Mouse (Mus musculus): Measurements from ENCODE around the gene Grm5.

GRCm38 (mm10) chr7:87635530-87635929, 51.6 kb downstream of the Grm5 start:
- no peak for TF ChIP-seq CTCF (IDR thresholded peaks at IDR 0.05; ENCODE audit: low read depth)
- no peak for TF ChIP-seq EP300 (IDR thresholded peaks at IDR 0.05; ENCODE audit: low read depth)
